Mouse (Mus musculus): ENCODE measurements at regions not wholly inside any gene's neighbourhood (a gene's known extent, or its start where the extent isn't known, plus 50 kb on each side); places are given as distances from the start of the nearest gene placed in this dataset.

GRCm38 (mm10) chr3:131698070-131698750 is 133.6 kb downstream of the Papss1 start:
- no peak for DNase-seq (ENCODE audit: low spot score in 2 of 2)

- DNase-seq (ENCODE audit: low spot score in 2 of 2) = no peak
Observed at GRCm38 (mm10) chr3:131703134-131703533, 138.6 kb downstream of the Papss1 start.

- DNase-seq (ENCODE audit: low spot score in 2 of 2) = no peak
Observed at GRCm38 (mm10) chr3:131713532-131713931, 149.0 kb downstream of the Papss1 start.

DNA sequence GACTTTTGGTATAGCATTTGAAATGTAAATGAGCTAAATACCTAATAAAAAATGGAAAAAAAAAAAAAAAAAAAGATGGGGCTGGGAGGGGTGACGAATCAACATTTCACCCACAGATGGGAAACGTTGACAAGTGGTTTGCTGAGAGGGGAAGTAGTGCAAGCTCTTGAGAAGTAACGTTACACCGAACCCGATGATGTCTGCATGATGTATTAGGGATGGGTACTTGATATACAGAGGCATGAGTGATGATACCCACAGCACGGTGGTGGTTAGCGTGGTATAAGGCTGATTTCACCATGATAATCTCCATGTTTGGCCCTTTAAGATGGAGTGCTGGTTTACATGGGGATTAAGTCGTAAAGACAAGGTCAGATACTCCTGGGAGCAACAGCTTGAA is 154.2 kb downstream of the Papss1 start:
- no peak for DNase-seq (ENCODE audit: low spot score in 2 of 2)

DNA sequence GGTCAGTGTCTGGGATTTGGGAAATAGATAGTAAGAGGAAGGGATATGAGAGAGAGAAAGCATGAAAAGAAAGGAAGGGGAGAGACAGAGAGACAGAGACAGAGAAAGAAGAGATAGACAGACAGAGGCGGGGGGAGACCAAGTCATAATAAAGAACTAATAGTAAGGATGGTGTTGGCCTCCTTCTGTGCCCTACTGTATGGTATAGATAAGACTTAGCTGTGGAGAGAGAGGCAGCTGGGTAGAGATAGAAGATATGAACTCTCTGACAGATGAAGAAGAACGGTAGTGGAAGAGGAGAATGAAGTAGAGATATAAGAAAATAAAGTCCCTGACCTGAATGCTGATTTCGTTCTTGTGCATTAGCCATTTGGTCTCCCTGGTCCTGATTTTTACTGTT is 164.1 kb downstream of the Papss1 start:
- no peak for DNase-seq (ENCODE audit: low spot score in 2 of 2)

- no peak for DNase-seq (ENCODE audit: low spot score in 2 of 2)
Observed at GRCm38 (mm10) chr3:131734226-131734625, 169.7 kb downstream of the Papss1 start.

GRCm38 (mm10) chr3:131737461-131737860 is 172.9 kb downstream of the Papss1 start:
- DNase-seq (ENCODE audit: low spot score in 2 of 2) = no peak

DNA sequence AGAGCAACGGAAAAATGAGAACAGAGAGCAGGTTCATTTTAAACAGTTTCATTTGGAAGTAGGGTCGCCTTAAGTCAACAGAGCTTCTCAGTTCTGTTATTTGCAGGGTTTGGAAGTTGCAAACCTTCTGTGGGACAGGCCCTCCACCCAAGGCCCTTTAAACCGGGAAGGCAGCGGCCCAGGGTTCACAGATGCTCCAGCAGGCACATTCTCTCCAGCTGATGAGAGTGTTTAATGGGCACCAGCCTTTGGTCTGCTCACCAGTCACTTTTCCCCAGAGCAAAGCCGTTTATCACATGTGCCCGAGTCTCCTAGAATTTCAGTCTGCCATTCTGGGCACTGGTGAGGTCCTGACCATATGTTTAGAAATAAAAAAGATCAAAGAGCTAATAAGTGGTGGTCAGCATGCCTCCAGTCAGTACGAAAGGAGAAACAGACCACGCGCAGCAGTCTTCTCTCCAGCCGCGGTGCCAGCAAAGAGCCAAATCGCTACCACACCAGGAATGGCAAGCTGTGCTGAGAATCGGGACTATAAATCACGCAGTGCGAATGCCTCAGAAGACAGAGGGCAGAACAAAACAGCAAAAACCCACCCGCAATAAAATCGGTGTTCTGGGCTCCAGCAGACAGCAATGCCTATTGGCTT is 173.5 kb downstream of the Papss1 start:
- no peak for DNase-seq (ENCODE audit: low spot score in 2 of 2)

DNA sequence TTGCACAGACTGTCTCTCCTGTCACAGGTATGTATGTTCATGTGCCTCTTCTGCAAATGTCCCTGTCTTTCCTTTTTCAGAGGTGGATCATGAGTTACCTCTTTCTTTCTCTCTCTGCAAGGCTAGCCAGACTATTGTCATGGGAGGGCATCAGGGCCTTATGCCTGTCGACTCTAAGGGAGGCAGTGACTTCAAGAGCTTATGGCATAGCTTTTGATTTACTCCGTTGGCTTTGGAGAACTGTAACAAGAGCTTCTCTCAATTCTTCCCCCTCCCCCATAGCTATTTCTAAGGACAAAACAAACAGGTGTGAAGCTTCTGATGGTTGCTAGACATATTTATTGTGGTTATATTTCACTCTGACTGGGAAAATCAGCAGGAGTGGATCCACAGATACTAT is 191.0 kb downstream of the Papss1 start:
- DNase-seq (ENCODE audit: low spot score in 2 of 2) = no peak

GRCm38 (mm10) chr3:131756126-131756525 is 191.6 kb downstream of the Papss1 start:
- DNase-seq (ENCODE audit: low spot score in 2 of 2) = no peak

GRCm38 (mm10) chr3:131769976-131770375 is 205.4 kb downstream of the Papss1 start:
- DNase-seq (ENCODE audit: low spot score in 2 of 2) = no peak

- no peak for DNase-seq (ENCODE audit: low spot score in 2 of 2)
Observed at GRCm38 (mm10) chr3:131770486-131770885, 205.9 kb downstream of the Papss1 start.

DNA sequence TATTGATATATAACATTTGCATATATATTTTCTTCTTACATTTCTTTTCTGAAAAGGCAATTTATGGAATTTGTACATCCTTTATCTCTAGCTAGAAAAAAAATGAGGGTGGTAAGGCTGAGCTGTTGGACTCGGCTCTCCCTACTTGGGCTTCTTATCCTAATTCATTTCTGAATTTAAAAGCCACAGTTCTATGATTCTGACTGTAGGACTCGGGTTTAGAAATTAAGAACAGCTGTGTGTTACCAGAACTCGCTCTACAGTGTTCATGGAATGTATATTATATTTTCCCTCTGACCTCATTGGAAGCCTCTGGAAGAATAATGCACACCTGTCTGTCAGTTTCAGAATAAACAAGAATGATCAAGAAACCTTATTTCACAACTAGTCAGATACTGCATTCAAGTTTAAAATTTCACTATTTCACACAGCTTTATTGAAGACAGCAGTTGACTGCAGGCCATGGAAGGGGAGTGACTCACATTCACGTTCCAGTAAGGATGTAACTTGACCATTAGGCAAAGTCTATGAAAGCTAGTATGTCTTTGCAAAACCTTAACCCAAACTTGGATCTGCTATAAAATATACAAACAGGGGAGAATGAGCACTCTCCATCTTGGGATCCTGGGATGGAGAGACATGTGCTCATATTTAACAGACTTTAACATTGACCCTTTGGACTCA is 207.4 kb downstream of the Papss1 start:
- DNase-seq (ENCODE audit: low spot score in 2 of 2) = no peak

DNA sequence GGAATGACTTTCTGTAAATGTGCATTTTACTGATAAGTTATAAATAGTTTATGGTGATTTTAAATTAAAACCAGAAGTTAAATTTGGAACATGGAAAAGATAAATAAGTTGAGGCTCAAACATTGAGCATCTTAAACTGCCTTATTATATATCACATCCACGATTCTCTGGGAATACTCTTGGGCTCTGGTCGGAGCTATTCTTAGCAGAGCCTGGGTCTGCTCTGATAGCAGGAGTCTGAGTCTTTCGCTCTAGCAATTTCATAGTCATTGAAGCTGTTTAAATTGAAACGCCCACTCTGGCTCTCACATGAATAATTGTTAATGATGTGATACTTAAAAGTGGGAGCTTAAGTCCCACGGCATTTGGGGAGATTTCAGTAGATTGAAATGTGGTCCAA is 208.0 kb downstream of the Papss1 start:
- DNase-seq (ENCODE audit: low spot score in 2 of 2) = no peak

DNA sequence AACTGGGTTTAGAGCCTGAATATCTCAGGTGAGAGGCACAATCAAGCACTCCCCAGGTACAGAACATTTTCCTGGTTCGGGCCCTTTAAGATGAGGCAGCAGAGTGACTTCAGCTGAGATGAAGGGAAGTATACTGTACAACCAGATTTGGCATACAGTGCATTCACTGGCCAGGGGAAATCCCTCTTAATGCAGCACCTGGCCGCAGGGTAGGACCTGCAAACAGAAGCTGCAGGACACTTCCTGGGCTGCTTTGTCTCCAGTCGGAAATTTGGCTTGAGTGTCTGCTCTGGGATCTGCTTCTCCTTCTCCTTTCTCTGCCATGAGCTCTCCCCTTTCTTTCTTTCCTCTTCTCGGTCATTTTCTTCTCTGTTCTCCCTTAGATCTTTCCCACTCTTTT is 210.9 kb downstream of the Papss1 start:
- no peak for DNase-seq (ENCODE audit: low spot score in 2 of 2)

DNA sequence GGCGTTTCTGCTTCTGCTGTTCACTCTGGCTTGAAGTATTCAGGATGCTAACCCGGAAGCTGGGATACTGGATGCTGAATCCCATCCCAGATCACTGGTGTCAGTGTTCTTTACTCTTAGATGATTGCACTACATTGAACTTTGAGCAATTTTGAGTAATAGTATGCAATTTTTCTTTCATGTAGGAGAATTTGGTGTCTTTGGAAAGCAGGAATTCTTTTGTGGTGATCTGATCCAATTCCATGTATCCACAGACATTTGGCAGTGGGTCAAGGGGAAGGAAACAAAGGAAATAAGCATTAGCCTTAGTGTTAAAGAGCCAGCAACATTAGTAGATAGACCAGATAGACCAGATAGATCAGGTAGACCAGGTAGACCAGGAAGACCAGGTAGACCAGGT is 212.1 kb downstream of the Papss1 start:
- no peak for DNase-seq (ENCODE audit: low spot score in 2 of 2)

DNA sequence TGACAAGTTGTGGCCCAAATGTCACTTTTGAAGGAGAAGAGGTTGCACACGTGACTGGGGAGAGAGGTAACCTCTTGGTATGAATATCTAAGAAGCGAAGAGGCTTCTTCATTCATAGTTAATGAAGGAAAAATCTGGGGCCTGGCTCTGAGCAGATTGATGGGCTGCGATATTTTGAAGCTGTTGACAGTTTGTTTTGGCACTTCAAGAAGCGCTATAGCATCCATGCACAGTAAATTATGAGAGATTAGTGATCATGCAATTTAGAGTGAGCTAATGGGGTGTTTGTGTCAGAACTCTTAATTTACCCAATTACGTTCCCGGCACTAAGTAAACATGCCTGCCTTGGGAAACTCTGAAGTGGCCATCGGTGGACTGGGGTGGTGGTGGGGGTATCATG is 215.2 kb downstream of the Papss1 start:
- DNase-seq (ENCODE audit: low spot score in 2 of 2) = no peak

GRCm38 (mm10) chr3:131785524-131785923 is 221.0 kb downstream of the Papss1 start:
- DNase-seq (ENCODE audit: low spot score in 2 of 2) = no peak

DNA sequence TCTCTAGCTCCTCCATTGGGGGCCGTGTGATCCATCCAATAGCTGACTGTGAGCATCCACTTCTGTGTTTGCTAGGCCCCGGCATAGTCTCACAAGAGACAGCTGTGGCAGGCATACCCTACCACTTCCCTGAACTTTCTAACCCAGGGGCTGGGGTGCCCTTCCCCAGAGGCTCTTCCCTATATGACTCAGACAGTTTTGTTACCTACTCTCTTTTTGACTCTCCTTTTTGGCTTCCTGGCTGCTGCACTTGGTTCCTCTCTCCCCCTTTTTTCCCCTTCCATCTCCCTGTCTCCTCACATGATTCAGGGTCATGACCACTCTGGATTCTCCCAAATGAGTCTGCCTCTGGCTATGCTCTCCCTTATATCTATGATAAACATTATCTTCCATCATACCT is 223.8 kb downstream of the Papss1 start:
- DNase-seq (ENCODE audit: low spot score in 2 of 2) = no peak

DNA sequence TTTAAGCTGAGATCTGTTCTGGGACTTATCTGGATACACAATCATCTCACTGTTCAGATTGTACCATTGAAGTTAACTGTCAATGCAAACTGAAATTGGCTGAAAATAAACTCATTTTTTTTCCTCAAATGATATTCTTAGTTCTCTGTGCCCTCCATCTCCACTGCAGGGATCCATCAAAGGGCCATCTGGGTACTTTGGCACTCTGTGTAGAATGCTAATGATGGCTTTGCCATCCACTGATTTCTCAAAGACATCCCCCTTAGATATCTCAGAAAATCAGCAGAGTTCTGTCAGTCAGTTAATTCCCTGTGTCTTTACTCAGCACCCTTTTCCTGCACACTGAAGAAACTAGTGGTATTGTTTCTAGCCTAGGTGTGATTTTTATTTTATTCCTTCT is 224.6 kb downstream of the Papss1 start:
- DNase-seq (ENCODE audit: low spot score in 2 of 2) = no peak

GRCm38 (mm10) chr3:131794056-131794455 is 229.5 kb downstream of the Papss1 start:
- DNase-seq (ENCODE audit: low spot score in 2 of 2) = no peak
